Mouse (Mus musculus): ENCODE measurements at regions not wholly inside any gene's neighbourhood (a gene's known extent, or its start where the extent isn't known, plus 50 kb on each side); places are given as distances from the start of the nearest gene placed in this dataset.
"Not testable (repeated sequence)": the region's sequence is repeated elsewhere in the genome, so short reads cannot be mapped to it uniquely, and the experiment has no call there.

DNA sequence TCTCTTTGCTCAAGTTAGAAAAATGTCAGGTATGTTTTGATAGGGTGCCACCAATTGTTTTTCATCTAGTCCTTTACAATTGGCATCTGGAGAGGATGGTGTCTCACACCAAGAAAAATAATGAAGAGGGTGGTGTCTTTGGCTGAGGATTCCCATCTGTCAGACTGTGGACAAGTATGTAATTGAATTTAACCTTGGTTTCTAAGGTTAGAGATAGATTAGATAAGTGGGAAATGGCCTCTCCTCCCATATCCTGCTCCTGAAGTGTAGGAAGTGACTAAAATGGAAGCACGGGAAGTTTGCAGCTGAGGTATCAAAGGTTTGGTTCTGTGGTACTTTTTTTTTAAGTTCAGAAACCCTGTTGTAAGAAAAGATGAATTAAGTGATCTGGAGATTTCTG, 98.0 kb upstream of the Emcn start:
- H3K9ac ChIP-seq = no peak overlapping the region
- H3K4me1 ChIP-seq = no peaks in the 10 kb centered on the region
- H3K36me3 ChIP-seq = no peaks in the 10 kb centered on the region
- 19% methylated on average over 1 of the region's 1 CpGs for WGBS
- no peaks in the 10 kb centered on the region for H3K27me3 ChIP-seq (replicated peaks)
- no peak overlapping the region for H3K4me3 ChIP-seq (replicated peaks)
- ATAC-seq (ENCODE audit: insufficient read depth, low FRiP score, low read depth) = no peak
- H3K4me2 ChIP-seq = no peak overlapping the region
- H3K9me3 ChIP-seq = no peaks in the 10 kb centered on the region
- no peak overlapping the region for H3K27ac ChIP-seq

DNA sequence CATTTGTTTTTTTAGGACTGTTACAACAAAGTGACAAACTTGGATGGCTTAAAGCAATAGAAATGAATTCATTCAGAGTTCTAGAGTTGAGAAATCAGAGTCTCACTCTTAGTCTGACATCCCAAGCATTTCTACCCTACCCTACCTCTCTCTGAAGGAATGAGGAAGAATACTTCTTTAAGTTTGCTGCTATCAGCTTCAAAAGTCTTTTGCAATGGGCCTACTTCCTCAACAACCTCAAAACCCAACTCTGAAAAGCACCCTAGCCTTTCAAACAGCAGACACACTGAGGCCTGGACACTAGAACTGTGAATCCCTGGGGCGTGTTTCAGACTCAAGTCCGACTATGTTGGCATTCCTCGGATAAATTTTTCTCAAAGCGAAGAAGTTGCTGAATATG, 77.0 kb upstream of the Emcn start:
- H3K36me3 ChIP-seq = no peaks in the 10 kb centered on the region
- no peak overlapping the region for H3K4me2 ChIP-seq
- no peaks in the 10 kb centered on the region for H3K4me1 ChIP-seq
- no peak overlapping the region for H3K27ac ChIP-seq
- 93% methylated on average over 4 of the region's 4 CpGs for WGBS
- no peaks in the 10 kb centered on the region for H3K9me3 ChIP-seq
- ATAC-seq (ENCODE audit: insufficient read depth, low FRiP score, low read depth) = no peak
- H3K4me3 ChIP-seq (replicated peaks) = no peak overlapping the region
- H3K27me3 ChIP-seq (replicated peaks) = no peaks in the 10 kb centered on the region
- H3K9ac ChIP-seq = no peak overlapping the region

DNA sequence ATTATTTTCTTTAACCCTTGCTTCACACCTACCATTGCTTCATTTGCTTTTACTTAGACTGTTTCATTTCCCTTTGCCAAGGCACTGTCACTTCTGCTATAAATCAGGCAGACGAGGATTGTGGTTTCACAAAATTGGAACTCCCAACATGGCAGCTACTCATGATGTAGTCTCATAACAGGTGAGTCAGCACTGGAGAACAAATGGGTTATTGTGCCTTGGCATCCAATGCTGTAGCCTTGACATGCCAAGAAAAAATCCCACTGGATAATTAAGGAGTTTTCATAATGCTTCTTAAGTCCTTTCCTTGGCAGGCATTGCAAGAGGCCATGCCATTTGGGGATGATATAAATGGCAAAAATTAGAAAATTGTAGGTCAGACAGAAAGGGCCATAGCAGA, 73.1 kb upstream of the Emcn start:
- no peak for ATAC-seq (ENCODE audit: insufficient read depth, low FRiP score, low read depth)
- H3K4me3 ChIP-seq (replicated peaks) = no peak overlapping the region
- no peaks in the 10 kb centered on the region for H3K27me3 ChIP-seq (replicated peaks)
- H3K36me3 ChIP-seq = no peaks in the 10 kb centered on the region
- no peak overlapping the region for H3K9ac ChIP-seq
- no peaks in the 10 kb centered on the region for H3K4me1 ChIP-seq
- H3K27ac ChIP-seq = no peak overlapping the region
- 59% methylated on average over 1 of the region's 1 CpGs for WGBS
- no peak overlapping the region for H3K4me2 ChIP-seq
- no peaks in the 10 kb centered on the region for H3K9me3 ChIP-seq

GRCm38 (mm10) chr3:137275444-137275843, 65.4 kb upstream of the Emcn start:
- H3K4me1 ChIP-seq = no peaks in the 10 kb centered on the region
- no peak overlapping the region for H3K4me3 ChIP-seq (replicated peaks)
- WGBS = 68% methylated on average over 8 of the region's 8 CpGs
- no peak overlapping the region for H3K27ac ChIP-seq
- H3K9ac ChIP-seq = no peak overlapping the region
- no peaks in the 10 kb centered on the region for H3K36me3 ChIP-seq
- no peaks in the 10 kb centered on the region for H3K9me3 ChIP-seq
- H3K27me3 ChIP-seq (replicated peaks) = no peaks in the 10 kb centered on the region
- ATAC-seq (ENCODE audit: insufficient read depth, low FRiP score, low read depth) = no peak
- no peak overlapping the region for H3K4me2 ChIP-seq

- no peak for ATAC-seq (ENCODE audit: insufficient read depth, low FRiP score, low read depth)
Observed at GRCm38 (mm10) chr3:137279284-137279683, 61.6 kb upstream of the Emcn start.

DNA sequence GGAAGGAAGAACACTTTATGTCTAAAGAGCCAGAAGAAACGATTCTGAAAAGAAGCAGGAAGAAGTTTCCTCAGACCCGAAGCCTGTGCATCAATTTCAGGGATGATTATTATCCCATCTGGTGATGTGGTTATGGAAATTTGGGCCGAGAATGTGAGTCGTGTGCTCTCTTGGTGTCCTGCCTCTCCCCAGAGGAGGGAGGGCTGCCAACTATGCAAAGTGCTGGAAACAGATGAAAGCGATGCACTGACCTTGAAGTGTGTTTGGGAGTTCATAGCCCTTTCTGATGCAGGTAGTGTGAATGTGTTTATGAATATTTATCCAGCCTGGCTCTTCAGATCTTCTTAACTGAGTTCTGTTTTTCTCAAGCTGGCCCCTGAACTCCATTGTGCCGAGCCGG, 59.8 kb upstream of the Emcn start:
- H3K4me3 ChIP-seq (replicated peaks) = no peak overlapping the region
- H3K9me3 ChIP-seq = no peaks in the 10 kb centered on the region
- WGBS = 80% methylated on average over 7 of the region's 7 CpGs
- no peak for ATAC-seq (ENCODE audit: insufficient read depth, low FRiP score, low read depth)
- no peak overlapping the region for H3K9ac ChIP-seq
- H3K4me2 ChIP-seq = no peak overlapping the region
- H3K36me3 ChIP-seq = no peaks in the 10 kb centered on the region
- no peaks in the 10 kb centered on the region for H3K4me1 ChIP-seq
- H3K27ac ChIP-seq = no peak overlapping the region
- no peaks in the 10 kb centered on the region for H3K27me3 ChIP-seq (replicated peaks)

More at GRCm38 (mm10) chr3:137279284-137279683, 61.6 kb upstream of the Emcn start:
- H3K9me3 ChIP-seq = no peaks in the 10 kb centered on the region
- H3K4me2 ChIP-seq = no peak overlapping the region
- no peaks in the 10 kb centered on the region for H3K36me3 ChIP-seq
- WGBS = 84% methylated on average over 1 of the region's 1 CpGs
- H3K4me1 ChIP-seq = no peaks in the 10 kb centered on the region
- H3K27me3 ChIP-seq (replicated peaks) = no peaks in the 10 kb centered on the region
- H3K27ac ChIP-seq = no peak overlapping the region
- H3K9ac ChIP-seq = no peak overlapping the region
- no peak overlapping the region for H3K4me3 ChIP-seq (replicated peaks)

DNA sequence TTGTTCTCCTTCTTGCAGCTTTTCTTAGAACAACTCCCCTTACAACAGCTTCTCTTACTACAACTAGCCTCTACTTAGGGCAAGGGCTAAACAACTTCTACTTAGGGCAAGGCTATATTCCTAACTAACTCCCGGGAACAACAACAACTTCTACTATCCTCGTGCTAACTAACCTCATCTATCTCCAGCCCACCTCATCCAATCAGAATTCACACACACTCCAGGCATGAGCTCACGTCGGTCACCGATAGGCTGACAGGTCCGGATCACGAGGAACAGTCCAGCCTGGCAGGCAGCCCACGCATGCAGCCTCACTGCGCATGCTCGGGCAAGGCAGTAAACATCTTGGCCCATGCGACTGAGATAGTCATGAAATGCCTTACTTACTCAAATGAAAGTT, 53.3 kb upstream of the Emcn start:
- H3K4me2 ChIP-seq; H3K27me3 ChIP-seq (replicated peaks); ATAC-seq (ENCODE audit: insufficient read depth, low FRiP score, low read depth); H3K9me3 ChIP-seq; H3K27ac ChIP-seq; H3K4me1 ChIP-seq; H3K4me3 ChIP-seq (replicated peaks); H3K36me3 ChIP-seq; H3K9ac ChIP-seq: not testable (repeated sequence)
- 84% methylated on average over 11 of the region's 11 CpGs for WGBS

GRCm38 (mm10) chr3:137288301-137288942, 52.4 kb upstream of the Emcn start:
- Histone ChIP-seq H3K4me3 (replicated peaks) (no peak overlapping the region), H3K9ac (no peak overlapping the region), H3K27ac (no peak overlapping the region), H3K4me2 (no peak overlapping the region), H3K9me3 (no peaks in the 10 kb centered on the region), H3K4me1 (no peaks in the 10 kb centered on the region), H3K36me3 (no peaks in the 10 kb centered on the region), H3K27me3 (replicated peaks) (no peaks in the 10 kb centered on the region)
- no peak for ATAC-seq (ENCODE audit: insufficient read depth, low FRiP score, low read depth)
- 82% methylated on average over 7 of the region's 7 CpGs for WGBS

DNA sequence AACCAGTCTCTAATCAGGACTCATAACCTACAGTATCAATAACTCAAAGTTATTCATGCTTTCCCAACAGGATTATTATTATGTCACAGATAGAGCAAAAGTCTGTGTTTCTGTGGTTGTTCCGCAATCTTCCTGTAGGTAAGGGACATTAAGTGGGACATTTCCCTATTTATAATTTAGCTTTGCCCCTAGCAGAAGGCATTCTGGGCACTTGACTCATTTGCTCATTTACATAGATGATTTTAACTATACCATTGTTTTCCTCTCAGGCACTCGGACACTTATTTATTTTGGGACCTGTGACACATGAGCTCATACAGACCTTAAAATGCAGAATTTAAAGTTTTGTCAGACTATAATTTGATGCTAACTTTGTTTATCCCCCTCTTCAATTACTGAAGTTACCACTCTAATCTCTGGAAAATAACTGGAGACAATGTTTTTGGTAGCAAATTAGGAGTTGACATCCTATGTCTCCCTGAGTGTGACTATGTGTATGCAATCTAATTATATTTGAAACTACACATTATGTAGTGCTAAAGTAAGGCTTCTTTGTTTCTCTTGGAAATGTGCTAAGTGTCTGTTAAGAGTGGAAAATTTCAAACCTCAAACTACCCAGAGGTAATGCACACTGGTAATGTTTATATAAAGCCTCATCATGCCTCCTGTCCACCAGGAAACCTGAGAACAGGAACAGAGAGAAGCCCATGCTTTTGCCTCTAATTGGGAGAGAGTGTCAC, 51.8 kb upstream of the Emcn start:
- WGBS = 79% methylated on average over 2 of the region's 2 CpGs
- no peak for ATAC-seq (ENCODE audit: insufficient read depth, low FRiP score, low read depth)
- no peak overlapping the region for H3K27ac ChIP-seq
- no peaks in the 10 kb centered on the region for H3K27me3 ChIP-seq (replicated peaks)
- H3K4me3 ChIP-seq (replicated peaks) = no peak overlapping the region
- no peaks in the 10 kb centered on the region for H3K9me3 ChIP-seq
- no peak overlapping the region for H3K9ac ChIP-seq
- no peaks in the 10 kb centered on the region for H3K36me3 ChIP-seq
- H3K4me1 ChIP-seq = no peaks in the 10 kb centered on the region
- no peak overlapping the region for H3K4me2 ChIP-seq

DNA sequence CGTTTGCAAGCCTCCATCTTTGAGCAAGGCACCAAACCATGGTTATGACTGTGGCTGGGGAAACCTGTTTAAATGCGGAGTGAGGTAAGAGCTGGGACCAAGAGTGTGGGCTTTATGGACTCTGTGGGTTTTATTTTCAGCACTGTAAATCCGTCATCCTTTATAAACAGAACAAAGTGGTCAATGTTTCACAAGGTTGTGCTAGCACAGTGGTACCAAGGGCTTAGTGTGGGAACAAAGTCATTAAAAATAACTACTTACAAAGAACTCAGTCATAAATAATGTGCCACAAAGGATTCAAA, 51.2 kb upstream of the Emcn start:
- Histone ChIP-seq H3K9ac (no peak overlapping the region), H3K4me2 (no peak overlapping the region), H3K36me3 (no peaks in the 10 kb centered on the region), H3K27ac (no peak overlapping the region), H3K4me3 (replicated peaks) (no peak overlapping the region), H3K4me1 (no peaks in the 10 kb centered on the region), H3K27me3 (replicated peaks) (no peaks in the 10 kb centered on the region), H3K9me3 (no peaks in the 10 kb centered on the region)
- ATAC-seq (ENCODE audit: insufficient read depth, low FRiP score, low read depth) = no peak
- 44% methylated on average over 3 of the region's 3 CpGs for WGBS
